Mouse (Mus musculus) layer of hippocampus, adult 9-10 months (tissue): Measurements from ENCODE around the gene Hif1an.
A peak's percentile ranks its signal among the peaks of the same experiment; 100 is the strongest.

ENCODE experiments used
- DNase-seq: peaks from one replicate; pipeline ENCODE4 v3.0.0; 2022; ENCODE audit warnings: low spot score

The Hif1an gene

GRCm38 (mm10) chr19:44562652-44563206 lies at the start of gene Hif1an:
Hif1an (plus strand) TSS chr19:44562850.
- DNase-seq: peak; percentile 98

GRCm38 (mm10) chr19:44513054-44513833 lies 49.4 kb upstream of the Hif1an start:
- no peak for DNase-seq

GRCm38 (mm10) chr19:44513921-44514482 lies 48.6 kb upstream of the Hif1an start:
- DNase-seq: no peak

- no peak for DNase-seq
Measured at GRCm38 (mm10) chr19:44514521-44515451, 47.9 kb upstream of the Hif1an start.

GRCm38 (mm10) chr19:44515769-44516168 lies 46.9 kb upstream of the Hif1an start:
- no peak for DNase-seq

- DNase-seq: no peak
Measured at GRCm38 (mm10) chr19:44517996-44518768, 44.5 kb upstream of the Hif1an start.

GRCm38 (mm10) chr19:44519152-44519551 lies 43.5 kb upstream of the Hif1an start:
- DNase-seq: no peak

GRCm38 (mm10) chr19:44525551-44526205 lies 37.0 kb upstream of the Hif1an start:
- DNase-seq: no peak

- no peak for DNase-seq
Measured at GRCm38 (mm10) chr19:44530018-44530417, 32.6 kb upstream of the Hif1an start.

- DNase-seq: no peak
Measured at GRCm38 (mm10) chr19:44535376-44535775, 27.3 kb upstream of the Hif1an start.

- DNase-seq: no peak
Measured at GRCm38 (mm10) chr19:44537416-44537815, 25.2 kb upstream of the Hif1an start.

- no peak for DNase-seq
Measured at GRCm38 (mm10) chr19:44542694-44543178, 19.9 kb upstream of the Hif1an start.

GRCm38 (mm10) chr19:44544372-44544771 lies 18.3 kb upstream of the Hif1an start:
- DNase-seq: no peak

GRCm38 (mm10) chr19:44544775-44545174 lies 17.9 kb upstream of the Hif1an start:
- DNase-seq: peak; percentile 55

- no peak for DNase-seq
Measured at GRCm38 (mm10) chr19:44545321-44546041, 17.2 kb upstream of the Hif1an start, which contains the start of gene Sec31b. Sec31b (minus strand) TSS chr19:44545864.

GRCm38 (mm10) chr19:44552731-44553130 lies 9.9 kb upstream of the Hif1an start, which contains the start of gene Gm20538:
Gm20538 (minus strand) TSS chr19:44552831.
- DNase-seq: no peak

- DNase-seq: no peak
Measured at GRCm38 (mm10) chr19:44553286-44553685, 9.4 kb upstream of the Hif1an start.

- no peak for DNase-seq
Measured at GRCm38 (mm10) chr19:44554490-44554860, 8.2 kb upstream of the Hif1an start.

GRCm38 (mm10) chr19:44554861-44555590 lies 7.6 kb upstream of the Hif1an start, which contains the start of gene Ndufb8:
Ndufb8 (minus strand) TSS chr19:44555440.
- peak; percentile 63 for DNase-seq
